Mouse (Mus musculus) right cerebral cortex, postnatal 36 days (tissue): Measurements from ENCODE around the gene Cdk19.
"Not testable (repeated sequence)": the region's sequence is repeated elsewhere in the genome, so short reads cannot be mapped to it uniquely, and the experiment has no call there.

Source experiments
- DNase-seq, 2 experiments: peaks; one replicate each; pipeline ENCODE4 v3.0.0; 2022; ENCODE audit warnings: low spot score in 2 of 2, mixed read lengths in 1 of 2

The Cdk19 gene

DNA sequence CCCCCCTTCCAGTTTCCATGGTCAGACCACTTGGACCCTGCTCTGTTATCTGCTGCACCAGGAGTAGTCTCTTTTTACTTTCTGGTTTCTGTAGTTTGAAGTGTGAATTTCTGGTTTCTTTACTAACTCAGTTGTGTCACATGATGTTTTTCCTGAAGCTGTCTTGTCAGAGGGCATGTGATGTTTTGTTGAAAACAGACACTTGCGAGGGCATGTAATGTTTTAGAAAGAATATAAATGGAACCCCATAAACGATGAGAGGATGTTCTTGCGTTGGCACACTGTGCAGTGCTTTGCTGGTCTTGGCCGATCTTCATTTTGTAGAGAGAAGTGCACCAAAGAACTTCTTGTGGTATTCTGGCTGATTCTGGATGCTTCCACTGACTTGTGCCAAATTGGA lies 46.8 kb downstream of the Cdk19 start:
- no peak for DNase-seq

GRCm38 (mm10) chr10:40393447-40394143 lies 54.2 kb downstream of the Cdk19 start:
- no peak for DNase-seq

DNA sequence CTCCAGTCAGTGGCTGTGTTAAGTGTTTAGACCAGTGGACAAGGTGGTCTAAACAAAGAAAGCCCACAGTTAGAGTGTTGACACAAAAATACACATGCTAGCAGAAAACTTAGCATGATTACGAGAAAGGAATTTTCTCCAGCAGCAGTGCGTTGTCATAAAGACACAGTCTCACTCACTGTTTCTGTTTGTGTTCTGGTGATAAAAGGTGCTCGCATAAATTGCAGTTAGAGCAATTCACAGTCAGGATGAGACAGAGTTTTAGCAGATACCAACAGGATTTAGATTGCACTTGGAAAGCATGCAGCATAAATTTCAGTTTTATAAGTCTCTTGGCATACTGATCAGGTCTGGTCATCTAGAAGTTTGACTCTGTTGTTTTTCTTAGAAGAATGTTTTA lies 59.5 kb downstream of the Cdk19 start:
- DNase-seq, result no peak

GRCm38 (mm10) chr10:40399328-40399727 lies 60.0 kb downstream of the Cdk19 start:
- DNase-seq, result no peak

DNA sequence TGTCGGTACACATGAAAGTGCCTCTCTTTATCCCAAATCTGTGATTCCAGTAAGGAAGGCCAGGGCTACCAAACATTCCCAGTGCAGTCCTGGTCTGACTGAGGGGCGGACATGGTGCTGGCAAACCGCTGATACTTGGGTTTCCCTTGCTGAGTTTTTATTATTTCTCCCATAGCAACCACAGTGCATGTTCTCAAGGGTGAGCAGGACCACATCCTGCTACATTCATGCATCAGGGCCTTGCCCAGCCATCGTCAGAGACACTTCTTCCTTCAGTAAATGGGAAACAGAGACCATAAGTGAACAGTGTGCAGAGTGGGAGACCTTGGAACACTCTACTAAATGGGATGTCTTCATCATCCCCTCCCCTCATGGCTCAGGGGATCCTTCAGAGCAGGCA lies 60.9 kb downstream of the Cdk19 start:
- no peak for DNase-seq

DNA sequence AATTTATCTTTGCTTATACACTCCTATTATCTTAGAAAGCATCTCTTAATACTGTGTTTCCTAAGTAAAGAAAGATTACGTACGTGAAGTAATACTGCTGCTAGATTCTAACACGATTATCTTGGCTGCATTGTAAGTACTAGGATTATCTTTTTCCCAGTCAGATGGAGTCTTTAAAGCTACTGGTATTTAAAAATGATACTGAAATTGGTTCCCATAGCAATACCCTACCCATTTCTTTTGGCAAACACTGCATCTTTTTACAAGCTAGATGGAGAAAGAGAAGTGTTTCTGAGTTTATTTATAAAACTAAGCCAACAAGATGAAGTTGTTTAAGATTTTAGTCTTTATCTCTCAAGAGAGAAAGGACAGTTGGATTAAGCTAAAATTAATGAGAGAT lies 67.3 kb downstream of the Cdk19 start:
- no peak for DNase-seq

GRCm38 (mm10) chr10:40409336-40409735 lies 70.0 kb downstream of the Cdk19 start:
- DNase-seq, result no peak

DNA sequence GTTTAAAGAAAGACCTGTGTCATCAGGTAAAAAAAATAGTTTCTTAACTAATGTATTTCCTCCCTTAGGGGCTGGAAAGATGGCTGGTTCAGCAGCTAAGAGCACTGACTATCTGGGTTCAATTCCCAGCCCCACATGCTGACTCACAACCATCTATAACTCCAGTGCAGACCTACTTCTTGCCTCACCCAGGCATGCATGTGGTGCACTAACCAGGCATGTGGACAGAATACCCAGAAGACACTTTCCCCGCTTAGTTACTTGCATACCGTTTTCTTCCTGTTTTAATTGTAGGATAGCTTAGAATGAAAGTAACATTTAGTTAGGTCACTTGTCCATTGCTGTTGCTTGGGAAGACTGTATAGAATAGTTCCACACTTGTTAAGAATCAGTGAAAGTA lies 72.0 kb downstream of the Cdk19 start:
- DNase-seq, result no peak

DNA sequence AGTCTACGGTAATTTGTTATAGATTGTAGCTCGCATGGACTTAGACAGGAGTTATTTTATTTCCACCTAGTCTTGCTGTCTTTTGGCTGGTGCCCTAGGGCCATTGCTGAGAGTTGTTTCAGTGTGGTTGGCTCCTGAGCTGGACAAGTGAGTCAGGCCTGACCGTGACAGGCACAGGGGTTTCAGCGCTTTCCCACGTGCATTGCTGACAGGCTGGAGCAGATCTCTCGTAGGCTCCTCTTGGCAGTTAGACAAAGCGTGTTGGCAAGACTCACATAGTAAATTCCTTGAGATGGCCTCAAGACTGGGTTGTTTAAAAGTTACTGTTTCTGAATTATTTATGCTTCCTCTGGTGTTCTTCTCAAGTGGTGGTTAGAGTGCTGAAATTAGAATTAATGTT lies 77.6 kb downstream of the Cdk19 start:
- DNase-seq, result peak; percentile 60 to 82

GRCm38 (mm10) chr10:40419841-40420240 lies 80.5 kb downstream of the Cdk19 start:
- no peak for DNase-seq

- no peak for DNase-seq
Measured at GRCm38 (mm10) chr10:40420703-40421102, 81.3 kb downstream of the Cdk19 start.

GRCm38 (mm10) chr10:40421724-40422123 lies 82.4 kb downstream of the Cdk19 start:
- no peak for DNase-seq

GRCm38 (mm10) chr10:40422696-40423095 lies 83.3 kb downstream of the Cdk19 start:
- no peak for DNase-seq

DNA sequence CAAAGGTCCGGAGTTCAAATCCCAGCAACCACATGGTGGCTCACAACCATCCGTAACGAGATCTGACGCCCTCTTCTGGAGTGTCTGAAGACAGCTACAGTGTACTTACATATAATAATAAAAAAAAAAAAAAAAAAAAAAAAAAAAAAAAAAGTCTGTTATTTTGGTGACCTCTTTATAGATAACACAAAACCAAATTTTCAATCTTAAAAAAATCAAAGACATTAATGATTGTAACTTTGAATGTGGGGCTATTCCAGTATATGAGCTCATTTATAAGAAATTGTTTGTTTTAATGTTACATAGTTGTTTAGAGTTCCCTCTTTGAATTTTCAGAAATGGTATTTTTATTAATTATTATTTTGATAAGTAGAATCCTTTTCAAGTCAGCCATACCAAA lies 85.1 kb downstream of the Cdk19 start:
- not testable (repeated sequence) for DNase-seq

- DNase-seq, result no peak
Measured at GRCm38 (mm10) chr10:40425243-40426095, 86.1 kb downstream of the Cdk19 start.

- DNase-seq, result no peak
Measured at GRCm38 (mm10) chr10:40426096-40426450, 86.7 kb downstream of the Cdk19 start.

DNA sequence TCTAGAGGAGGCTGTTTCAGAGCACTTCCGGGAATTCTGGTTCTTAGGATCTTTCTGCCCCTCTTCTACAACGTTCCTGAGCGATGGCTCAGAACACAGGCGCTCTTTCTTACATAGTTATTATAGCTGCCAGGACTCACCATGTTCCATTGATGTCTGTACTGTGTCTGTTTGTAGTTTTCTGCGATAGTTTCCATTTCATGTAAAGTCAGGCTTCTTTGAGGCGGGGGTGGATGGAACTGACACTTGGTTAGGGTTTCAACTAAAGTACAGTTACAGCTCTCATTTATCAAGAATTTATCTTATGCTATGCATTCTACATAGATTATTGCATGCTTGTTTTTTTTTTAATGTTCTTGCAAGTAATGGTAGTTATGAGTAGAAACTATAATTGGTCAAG lies 89.3 kb downstream of the Cdk19 start:
- no peak for DNase-seq

- no peak for DNase-seq
Measured at GRCm38 (mm10) chr10:40429081-40429480, 89.7 kb downstream of the Cdk19 start.

DNA sequence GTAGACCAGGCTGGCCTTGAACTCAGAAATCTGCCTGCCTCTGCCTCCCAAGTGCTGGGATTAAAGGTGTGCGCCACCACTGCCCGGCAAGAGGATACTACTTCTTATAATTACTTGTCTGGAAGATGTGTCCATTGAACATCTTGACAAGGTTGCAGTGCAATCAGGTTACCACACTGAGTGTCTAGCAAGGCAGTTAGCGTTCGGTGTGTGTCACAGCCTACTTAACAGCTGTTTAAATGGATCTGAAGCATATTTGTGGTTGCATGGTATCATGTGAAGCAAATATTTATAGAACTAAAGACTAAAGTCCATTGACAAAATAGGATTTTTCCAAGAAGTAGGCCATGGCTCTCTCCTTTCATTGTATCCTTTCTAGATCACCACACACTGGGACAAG lies 90.8 kb downstream of the Cdk19 start:
- DNase-seq, result no peak

GRCm38 (mm10) chr10:40431957-40432356 lies 92.6 kb downstream of the Cdk19 start:
- DNase-seq, result no peak

- no peak for DNase-seq
Measured at GRCm38 (mm10) chr10:40432375-40432774, 93.0 kb downstream of the Cdk19 start.

- DNase-seq, result no peak
Measured at GRCm38 (mm10) chr10:40435402-40435801, 96.0 kb downstream of the Cdk19 start.

DNA sequence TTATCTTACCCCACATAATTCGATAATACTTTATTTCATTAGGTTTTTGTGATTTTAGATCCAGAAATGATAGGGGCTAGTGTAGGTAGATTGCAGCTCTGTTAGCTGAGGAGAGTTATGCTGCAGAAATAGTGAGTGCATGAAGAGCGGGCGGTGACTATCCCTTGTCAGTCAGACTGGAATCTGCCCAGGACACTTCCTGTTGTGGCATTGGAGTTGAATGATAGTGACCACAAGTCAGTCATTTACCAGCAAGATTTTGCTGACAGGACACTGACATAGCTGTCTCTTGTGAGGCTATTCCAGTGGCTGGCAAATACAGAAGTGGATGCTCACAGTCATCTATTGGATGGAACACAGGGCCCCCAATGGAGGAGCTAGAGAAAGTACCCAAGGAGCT lies 97.8 kb downstream of the Cdk19 start:
- no peak for DNase-seq
